Mouse (Mus musculus): Measurements from ENCODE around the gene Cirbp.

Cirbp gene

GRCm38 (mm10) chr10:80150226-80151210, 15.3 kb upstream of the Cirbp start:
- no peak for DNase-seq (ENCODE audit: low read depth, low spot score)

GRCm38 (mm10) chr10:80151211-80152034, 14.4 kb upstream of the Cirbp start:
- no peak for DNase-seq (ENCODE audit: low read depth, low spot score)

GRCm38 (mm10) chr10:80152071-80152872, 13.5 kb upstream of the Cirbp start:
- DNase-seq (ENCODE audit: low read depth, low spot score) = no peak

DNA sequence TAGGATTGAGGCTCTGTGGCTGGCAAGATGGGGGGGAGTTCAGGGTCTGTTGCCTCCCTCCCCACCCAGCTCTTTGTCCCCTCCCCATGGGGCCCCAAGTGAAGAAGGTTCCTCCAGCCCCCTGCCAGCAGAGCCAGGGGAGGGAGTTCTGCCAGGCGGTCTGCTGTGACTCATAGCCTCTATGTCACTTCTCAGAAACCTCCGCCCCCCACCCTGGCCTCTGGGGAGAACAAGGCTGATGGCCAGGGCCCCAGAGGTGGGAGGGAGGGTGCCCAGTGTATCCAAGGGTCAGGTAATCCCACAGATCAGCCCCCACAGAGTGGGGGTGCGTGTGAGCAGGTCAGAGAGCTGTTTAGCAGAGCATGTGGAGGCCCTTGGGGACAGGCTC, 12.9 kb upstream of the Cirbp start:
- no peak for DNase-seq (ENCODE audit: low read depth, low spot score)

DNA sequence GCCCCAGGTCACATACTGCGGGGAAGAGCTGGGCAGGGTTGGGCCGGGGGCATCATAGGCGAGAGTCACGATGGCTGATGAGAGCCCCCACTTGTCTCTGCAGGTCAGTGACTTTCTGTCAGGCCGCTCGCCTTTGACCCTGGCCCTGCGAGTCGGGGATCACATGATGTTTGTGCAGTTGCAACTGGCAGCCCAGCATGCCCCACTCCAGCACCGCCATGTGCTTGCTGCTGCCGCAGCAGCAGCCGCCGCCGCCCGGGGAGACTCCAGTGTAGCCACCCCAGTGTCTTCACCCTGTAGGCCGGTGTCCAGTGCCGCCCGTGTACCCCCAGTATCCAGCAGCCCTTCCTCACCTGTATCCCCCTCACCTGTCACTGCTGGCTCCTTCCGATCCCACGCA, 12.1 kb upstream of the Cirbp start:
- no peak for DNase-seq (ENCODE audit: low read depth, low spot score)

DNA sequence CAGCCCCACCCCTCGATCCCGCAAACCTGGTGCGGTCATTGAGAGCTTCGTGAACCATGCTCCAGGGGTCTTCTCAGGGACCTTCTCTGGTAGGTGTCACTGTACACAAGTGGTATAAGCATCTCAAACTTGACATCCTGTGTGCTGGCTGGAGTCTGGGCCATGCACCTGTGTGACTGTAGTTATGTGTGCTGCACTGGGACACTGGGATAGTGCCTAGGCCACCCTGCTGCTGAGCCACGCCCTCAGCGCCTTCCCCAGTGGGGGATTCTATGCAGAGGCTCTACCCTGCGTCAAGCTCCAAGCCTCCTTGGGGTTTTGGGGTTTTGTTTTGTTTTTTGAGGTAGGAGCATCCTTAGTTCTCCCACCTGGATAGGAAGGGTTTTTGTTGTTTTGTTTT, 11.4 kb upstream of the Cirbp start:
- no peak for DNase-seq (ENCODE audit: low read depth, low spot score)

DNA sequence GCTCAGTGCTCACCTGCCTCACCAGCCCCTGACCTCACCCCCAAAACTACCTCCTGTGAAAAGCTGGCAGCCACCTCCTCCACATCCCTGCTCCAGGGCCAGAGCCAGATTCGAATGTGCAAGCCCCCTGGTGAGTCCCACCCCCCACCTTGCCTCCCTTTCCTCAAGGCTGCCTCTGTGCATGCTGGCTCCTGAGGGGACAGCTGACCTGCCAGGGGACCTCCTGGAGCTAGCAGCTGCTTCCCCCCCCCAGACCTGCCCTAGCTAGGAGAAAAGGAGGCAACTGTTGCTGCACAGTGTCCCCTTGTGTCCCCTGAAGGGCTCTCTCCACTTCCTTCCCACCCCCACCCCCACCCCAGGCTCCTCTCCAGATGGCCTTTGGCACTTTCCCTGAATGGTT, 10.5 kb upstream of the Cirbp start:
- no peak for DNase-seq (ENCODE audit: low read depth, low spot score)

GRCm38 (mm10) chr10:80156002-80156751, 9.6 kb upstream of the Cirbp start:
- DNase-seq (ENCODE audit: low read depth, low spot score) = no peak

GRCm38 (mm10) chr10:80156752-80157053, 9.1 kb upstream of the Cirbp start:
- DNase-seq (ENCODE audit: low read depth, low spot score) = no peak

DNA sequence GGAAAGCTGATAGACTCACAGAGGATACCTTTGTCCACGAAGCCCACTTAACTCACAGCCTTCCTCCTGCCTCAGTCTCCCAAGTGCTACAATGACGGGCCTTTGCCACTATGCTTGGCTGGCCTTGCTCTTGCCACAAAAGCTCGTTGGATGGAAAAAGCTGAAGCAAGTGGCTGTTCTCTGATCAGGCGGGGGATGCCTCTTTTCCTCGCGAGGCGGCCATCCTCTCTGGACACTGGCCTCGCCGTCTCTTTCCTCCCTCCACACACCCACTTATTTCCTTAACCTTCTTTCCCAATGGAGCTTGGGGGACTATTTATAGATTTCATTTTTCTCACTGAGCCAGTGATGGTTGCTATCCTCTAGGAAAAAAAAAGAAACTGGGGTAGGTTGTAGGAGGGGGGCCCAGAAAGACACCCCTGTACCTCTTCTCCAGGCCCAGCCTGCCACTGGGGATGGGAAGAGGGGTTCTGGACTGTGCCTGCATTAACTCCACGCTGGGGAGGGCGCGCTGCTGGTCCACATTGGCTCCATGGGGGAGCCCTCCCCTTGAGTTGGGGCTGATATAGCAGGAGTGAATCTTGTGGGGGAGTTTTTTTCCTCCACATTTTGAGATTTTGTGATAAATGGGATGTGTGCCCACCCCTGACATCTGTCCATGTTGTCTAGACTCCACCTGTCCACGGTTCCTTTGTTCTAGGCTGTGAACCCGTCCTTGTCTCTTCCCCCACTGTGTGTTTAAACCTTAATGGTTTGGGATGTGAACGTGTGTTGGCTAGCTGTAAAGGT, 8.4 kb upstream of the Cirbp start:
- no peak for DNase-seq (ENCODE audit: low read depth, low spot score)

DNA sequence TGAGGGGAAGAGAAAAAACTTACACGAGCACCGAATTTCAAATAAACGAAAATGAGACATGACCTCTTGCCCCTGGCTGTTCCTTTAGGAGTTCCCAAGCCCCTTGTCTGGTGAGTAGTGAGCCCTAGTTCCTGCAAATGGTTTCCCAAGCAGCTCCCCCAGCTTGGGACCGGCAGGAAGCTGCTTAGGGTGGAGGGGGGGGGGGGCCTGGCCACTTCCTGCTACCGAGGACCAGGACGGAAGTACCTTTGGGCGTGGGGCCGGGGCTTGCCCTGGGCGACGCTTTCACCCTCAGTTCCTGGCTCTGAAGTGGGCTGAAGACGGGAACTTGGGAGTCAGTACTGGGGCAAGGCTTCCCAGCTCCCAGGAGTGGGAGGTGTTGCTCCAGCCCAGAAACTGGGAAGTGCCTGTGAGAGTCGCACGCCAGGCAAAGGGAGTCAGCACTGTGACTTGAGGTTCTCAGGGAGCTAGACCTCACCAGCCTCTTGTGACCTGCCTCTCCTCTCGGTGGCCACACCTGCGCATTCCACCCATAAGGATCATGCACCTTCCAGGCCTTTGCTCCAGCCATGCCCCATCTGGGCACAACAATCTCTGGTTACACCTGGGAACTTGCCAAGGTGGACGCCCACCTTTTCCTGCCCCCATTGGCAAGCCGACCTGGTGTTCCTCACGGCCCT, 7.3 kb upstream of the Cirbp start:
- no peak for DNase-seq (ENCODE audit: low read depth, low spot score)

DNA sequence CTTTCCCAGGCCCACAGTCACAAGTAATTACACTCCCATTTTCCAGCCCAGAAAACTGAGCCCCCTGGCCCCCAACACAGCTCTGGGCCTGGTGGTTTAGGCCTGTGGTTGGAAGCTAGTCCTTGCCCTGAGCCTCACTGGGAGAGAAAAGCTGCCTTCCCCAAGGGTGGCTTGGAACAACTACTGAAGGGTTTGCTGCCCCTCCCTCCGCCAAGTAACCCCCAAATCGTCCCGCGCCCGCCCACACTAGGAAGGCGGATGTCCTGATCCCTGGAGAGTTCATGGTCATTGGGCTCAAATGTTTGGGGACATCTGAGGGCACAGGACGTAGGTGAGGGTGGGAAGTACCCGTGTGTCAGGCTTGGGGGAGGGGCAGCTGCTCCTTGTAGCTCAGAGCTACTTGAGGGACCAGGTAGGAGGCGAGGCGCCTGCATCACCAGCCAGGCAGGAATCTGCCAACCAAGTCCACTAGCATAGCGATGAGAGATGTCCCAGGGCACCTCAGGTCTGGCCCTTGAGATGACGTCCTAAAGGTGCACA, 6.7 kb upstream of the Cirbp start:
- no peak for DNase-seq (ENCODE audit: low read depth, low spot score)

- DNase-seq (ENCODE audit: low read depth, low spot score) = peak; percentile 98
Measured at GRCm38 (mm10) chr10:80159561-80160454, 6.0 kb upstream of the Cirbp start.

DNA sequence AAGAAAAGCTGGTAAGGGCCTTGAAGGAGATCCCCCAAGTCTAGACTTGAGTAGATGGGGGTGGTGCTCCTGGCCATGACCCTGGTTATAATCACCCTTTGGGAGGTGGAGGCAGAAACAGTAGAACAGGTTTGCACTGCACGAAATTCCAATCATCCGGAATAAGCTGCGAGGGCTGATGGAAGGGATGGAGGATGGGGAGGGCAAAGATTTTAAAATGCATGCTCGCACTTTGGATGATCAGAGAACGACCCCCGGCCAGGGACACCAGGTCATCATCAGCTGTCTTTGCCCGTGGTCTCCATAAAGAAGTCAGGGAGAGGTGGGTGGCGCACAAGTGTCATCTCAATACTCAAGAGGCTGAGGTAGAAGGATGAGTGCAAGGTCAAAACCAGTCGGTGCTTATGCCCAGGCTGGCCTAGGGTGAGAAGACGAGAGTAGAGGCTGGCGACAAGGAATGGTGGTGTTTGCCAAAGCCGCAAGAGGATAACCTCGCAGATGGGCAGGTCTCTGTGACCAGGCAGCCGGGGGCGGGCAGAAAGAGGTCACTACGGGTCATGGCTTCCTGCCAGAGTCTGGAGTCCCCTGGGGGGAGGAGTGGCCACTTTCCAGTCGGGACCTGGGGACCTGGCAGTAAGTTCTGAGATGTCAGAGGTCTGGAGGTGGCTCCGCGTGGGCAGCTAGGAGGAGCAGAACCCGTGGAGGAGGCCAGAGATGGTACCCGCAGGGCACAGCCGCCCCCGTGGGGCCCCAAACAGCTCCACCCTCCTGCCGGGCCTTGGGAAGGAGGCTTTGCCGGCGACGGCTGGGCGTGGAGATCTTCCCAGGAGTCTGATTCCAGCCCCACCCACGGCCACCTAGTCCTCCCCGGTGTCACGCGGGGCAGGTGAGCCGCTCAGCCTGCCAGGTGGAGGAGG, 5.1 kb upstream of the Cirbp start:
- no peak for DNase-seq (ENCODE audit: low read depth, low spot score)

DNA sequence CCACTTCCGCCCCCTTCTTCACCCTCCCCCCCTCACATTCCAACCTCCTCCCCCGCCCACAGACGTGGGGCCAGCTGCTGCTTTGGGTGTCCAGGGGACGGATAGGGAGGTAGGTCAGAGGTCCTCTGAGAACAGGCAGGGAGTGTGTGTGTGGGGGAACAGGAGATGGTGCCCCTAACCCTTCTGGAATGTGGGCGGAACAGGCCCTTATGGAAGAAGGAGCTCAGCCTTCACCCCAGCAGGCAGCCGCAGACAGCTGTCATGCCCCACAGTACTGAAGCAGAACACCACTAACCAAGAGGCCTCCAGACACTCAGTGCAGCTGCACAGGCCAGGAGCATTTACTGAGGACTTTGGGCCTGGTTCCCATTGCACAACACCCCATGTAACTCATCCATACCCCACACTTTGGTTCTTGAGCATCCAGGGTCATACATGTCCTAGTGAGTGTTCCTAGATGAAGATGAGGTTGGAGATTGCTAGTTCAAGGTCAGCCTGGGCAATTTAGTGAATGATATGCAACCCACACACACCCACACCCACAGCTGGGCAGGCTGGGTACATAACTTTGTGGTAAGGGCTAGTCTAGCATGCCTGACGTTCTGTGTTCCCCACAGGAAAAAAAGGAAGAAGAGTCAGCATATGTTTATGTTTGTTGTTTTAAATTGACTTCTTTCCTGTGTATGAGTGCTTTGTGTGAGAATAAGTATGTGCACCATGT, 4.1 kb upstream of the Cirbp start:
- DNase-seq (ENCODE audit: low read depth, low spot score) = no peak

- DNase-seq (ENCODE audit: low read depth, low spot score) = no peak
Measured at GRCm38 (mm10) chr10:80162243-80162608, 3.6 kb upstream of the Cirbp start.

Measured in telencephalon, adult 2 months (tissue).